Mouse (Mus musculus): ENCODE data around the gene Helz2.

Helz2 gene

DNA sequence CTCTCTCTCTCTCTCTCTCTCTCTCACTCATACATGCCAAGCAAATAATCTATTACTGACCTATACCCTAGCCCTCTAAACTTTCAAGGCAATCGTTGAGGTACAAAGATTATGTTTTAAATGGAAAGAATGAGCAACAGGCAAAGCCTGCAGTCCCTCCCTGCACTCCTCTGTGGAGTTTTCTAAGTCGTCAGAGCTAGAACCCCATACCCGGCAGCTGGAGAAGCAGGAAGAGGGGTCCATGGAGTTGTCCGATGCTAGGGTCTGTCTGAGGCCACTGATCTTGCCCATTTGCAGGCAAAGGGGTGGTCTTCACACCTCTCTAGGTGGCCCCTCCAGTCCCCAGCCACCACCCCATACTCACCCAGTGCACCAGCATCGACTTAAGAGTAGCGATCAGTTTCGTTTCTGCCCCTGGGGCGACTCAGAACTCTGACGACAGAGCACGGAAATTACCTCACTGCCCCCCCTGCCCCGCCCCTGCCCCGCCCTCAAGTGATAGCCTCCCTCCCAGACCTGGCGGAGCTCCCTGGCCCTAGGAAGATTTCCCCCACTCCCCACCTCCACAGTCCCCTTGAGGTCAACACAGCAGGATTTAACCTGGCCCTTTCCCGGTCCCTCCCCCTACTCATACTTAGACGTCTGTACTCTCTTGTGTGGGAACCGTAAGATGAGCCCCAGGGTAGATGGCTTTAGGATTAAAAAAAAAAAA lies at the start of gene Helz2:
Helz2 (minus strand) TSS at position 426 of the 712 bp plus-strand sequence.
- DNase-seq (ENCODE audit: low spot score in 2 of 2) = peak; percentile 53 to 67

DNA sequence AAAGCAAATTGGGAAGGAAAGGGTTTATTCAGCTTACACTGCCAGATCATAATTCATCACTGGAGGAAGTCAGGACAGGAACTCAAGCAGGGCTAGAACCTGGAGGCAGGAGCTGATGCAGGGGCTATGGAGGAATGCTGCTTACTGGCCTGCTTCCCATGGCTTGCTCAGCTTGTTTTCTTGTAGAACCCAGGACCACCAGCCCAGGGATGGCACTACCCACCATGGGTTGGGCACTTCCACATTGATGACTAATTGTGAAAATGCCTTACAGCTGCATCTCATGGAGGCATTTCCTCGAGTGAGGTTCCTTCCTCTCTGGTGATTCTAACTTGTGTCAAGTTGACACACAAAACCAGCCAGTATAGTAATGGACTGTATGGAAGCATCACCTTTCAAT lies 49.1 kb upstream of the Helz2 start:
- no peak for DNase-seq (ENCODE audit: low spot score in 2 of 2)

GRCm38 (mm10) chr2:181288691-181289090 lies 46.9 kb upstream of the Helz2 start:
- no peak for DNase-seq (ENCODE audit: low spot score in 2 of 2)

GRCm38 (mm10) chr2:181287958-181288350 lies 46.1 kb upstream of the Helz2 start, which contains the start of gene Gmeb2:
Gmeb2 (minus strand) TSS chr2:181288035.
- DNase-seq (ENCODE audit: low spot score in 2 of 2) = peak; percentile 84 to 95

DNA sequence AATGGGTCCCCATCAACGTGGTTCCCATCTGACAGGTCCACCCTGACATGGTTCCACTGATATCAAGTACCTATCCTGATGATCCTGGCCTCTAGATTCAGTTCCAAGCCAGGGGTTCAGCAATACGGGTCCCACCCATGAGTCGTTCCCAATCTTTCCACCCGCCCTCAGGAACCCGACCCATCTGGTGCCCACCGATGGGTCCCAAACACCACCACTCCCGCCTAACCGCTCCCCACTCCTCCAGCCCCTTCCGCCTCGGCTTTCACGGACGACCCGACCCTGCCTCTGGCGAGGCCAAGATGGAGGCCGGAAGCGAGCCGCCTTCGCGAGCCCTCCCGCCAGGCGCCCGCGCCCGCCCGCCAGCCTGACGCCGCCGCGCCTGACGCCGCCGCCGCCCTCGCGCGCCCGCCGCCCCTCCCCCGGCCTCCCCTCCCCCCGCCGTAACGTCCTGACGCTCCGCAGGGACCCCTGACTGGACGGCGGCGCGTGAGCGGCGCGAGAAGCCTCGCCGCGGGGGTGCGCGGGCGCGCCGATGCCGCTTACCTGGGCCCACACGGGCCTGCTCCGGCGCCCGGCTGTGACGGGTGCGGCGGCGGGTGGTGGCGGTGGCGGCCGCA lies 45.6 kb upstream of the Helz2 start:
- peak; percentile 85 to 88 for DNase-seq (ENCODE audit: low spot score in 2 of 2)

DNA sequence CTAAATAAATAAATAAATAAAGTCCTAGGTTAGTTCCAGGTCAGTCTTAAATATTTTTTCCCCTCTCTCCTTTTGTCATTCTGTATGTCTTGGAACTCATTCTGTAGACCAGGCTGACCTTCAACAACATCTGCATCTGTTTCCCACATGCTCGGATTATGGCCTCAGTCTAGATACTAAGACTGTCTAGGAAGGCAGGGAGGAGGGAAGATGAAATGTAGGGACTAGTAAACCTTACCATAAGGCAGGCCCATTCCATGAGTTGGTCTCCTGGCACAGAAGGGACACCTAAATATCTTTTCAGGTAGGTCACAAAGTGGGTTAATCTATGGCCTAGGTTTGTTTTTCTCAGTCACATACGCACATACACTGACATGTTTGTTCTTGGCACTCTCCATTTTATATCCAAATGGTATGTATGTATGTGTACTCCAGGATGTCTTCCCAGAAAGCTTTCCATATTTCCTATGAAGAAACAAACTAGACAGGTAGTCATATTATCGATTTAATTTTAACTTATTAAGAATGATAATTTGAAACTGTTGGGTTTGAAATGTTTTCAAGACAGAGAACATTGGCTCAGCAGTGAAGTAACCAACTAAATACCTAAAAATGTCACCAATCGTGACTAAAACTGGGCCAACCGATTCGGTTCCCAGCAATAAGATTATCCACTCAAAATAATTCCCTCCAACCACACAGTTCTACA lies 45.0 kb upstream of the Helz2 start:
- DNase-seq (ENCODE audit: low spot score in 2 of 2) = no peak

GRCm38 (mm10) chr2:181279968-181280367 lies 38.1 kb upstream of the Helz2 start:
- no peak for DNase-seq (ENCODE audit: low spot score in 2 of 2)

DNA sequence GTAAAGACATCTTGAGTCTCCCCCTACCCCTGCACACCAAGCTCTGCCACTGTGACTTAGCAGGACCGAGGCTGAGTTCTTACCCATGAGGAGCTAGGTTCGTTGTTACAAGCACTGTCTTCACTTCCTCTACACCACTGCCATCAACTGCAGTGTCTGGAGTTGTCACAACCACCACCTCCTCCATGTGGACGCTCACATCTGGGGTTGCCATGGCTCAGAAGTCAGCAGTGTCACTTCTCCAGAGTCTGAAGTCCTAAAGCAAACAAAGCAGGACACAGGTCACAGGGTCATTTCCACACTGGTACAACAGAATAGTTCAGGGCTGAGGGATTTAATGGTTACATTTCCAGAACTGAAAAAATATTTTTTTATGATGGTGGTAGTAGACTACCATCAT lies 36.0 kb upstream of the Helz2 start:
- DNase-seq (ENCODE audit: low spot score in 2 of 2) = no peak

DNA sequence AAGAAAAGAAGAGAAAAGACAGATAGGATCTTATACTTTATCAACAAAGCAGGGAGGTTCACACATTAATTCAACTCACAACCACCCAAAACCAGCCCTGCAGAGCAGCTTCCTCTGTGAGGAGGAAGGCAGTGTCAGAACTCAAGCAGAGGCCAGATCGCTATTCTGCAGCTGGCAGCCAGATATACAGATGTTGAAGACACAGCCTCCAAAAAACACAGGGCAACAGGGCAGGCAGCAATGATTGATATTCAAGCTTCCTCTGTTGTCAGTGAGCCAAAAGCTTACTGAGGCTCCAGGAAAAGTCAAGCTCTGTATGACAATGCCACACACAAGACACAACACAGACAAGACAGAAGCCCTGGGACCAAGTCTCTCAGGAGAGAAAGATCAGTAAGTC lies 34.9 kb upstream of the Helz2 start:
- no peak for DNase-seq (ENCODE audit: low spot score in 2 of 2)

- no peak for DNase-seq (ENCODE audit: low spot score in 2 of 2)
Measured at GRCm38 (mm10) chr2:181274639-181275038, 32.8 kb upstream of the Helz2 start.

GRCm38 (mm10) chr2:181273829-181274228 lies 32.0 kb upstream of the Helz2 start:
- no peak for DNase-seq (ENCODE audit: low spot score in 2 of 2)

GRCm38 (mm10) chr2:181272092-181272491 lies 30.3 kb upstream of the Helz2 start:
- DNase-seq (ENCODE audit: low spot score in 2 of 2) = no peak

DNA sequence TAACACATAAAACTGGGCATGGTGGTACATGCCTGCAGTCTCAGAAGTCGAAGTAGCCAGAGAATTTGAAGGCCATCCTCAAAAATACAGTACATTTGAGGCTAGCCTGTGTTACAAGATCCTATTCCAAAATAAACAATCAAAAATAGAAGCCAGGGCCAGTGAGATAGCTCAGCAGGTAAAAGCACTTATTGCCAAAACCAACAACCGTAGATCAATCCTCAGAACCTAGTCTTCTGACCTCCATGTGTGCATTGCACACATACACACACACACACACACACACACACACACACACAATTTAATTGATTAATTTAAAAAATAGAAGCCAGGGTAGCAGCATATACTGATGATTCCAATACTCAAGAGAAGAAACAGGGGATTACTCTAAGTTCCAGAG lies 25.0 kb upstream of the Helz2 start:
- DNase-seq (ENCODE audit: low spot score in 2 of 2) = no peak

GRCm38 (mm10) chr2:181253248-181253647 lies 11.4 kb upstream of the Helz2 start:
- no peak for DNase-seq (ENCODE audit: low spot score in 2 of 2)

DNA sequence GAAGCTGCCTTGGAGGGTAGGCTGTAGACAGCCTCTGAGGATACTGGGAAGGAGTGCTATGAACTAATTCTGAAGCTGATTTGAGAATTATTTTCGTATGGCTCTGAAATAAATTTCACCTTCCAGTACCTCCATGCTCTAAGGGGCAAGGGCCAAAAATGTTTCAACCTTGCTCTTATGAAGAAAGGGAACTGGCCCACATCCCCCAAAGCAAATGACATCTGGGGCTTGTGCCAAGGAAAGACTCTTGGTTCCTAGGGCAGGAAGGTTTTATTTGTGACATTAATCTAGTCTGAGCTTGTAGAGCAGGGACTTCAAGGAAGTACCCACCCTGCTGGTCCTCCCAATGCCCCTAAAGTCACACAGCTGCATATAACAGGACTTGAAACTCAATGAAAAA lies 10.0 kb upstream of the Helz2 start:
- DNase-seq (ENCODE audit: low spot score in 2 of 2) = no peak

DNA sequence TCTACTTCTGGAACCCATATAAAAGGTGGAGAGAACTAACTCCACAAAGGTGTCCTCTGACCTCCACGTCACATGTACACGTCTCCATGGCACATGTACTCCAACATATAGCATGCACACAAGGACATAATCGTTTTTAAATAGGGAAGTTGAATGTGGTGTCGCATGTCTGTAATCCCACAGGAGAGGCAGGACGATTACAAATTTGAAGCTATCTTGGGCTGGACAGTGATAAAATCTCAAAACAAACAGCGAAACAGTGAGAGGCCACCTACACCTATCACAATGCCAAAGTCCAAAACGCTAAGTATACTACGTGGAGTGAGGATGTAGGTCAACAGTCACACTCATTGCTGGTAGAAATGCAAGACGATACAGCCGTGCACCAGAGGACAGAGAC lies 7.4 kb upstream of the Helz2 start:
- no peak for DNase-seq (ENCODE audit: low spot score in 2 of 2)

- DNase-seq (ENCODE audit: low spot score in 2 of 2) = no peak
Measured at GRCm38 (mm10) chr2:181245031-181245430, 3.2 kb upstream of the Helz2 start.

- DNase-seq (ENCODE audit: low spot score in 2 of 2) = no peak
Measured at GRCm38 (mm10) chr2:181243706-181244394, 2.0 kb upstream of the Helz2 start.

GRCm38 (mm10) chr2:181242314-181242665 lies 463 bp upstream of the Helz2 start:
- DNase-seq (ENCODE audit: low spot score in 2 of 2) = no peak

GRCm38 (mm10) chr2:181240806-181241440 lies 904 bp downstream of the Helz2 start:
- no peak for DNase-seq (ENCODE audit: low spot score in 2 of 2)

- no peak for DNase-seq (ENCODE audit: low spot score in 2 of 2)
Measured at GRCm38 (mm10) chr2:181239261-181239660, 2.6 kb downstream of the Helz2 start.

DNA sequence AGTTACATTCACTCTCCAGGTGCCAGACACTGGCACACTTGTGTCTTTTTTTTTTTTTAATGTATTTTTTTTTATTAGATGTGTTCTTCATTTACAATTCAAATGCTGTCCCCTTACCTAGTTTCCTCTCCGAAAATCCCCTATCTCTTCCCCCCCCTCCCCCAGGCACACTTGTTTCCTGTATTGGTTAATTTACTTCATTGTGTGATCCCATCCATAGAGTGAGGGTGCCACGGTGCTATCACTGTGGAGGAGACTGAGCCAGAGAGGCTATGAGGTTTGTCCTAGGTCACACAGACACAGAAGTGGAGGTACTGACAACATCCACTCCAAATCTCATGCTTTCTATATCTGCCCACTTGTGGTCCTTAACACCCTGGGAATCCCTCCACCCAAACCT lies 3.0 kb downstream of the Helz2 start:
- DNase-seq (ENCODE audit: low spot score in 2 of 2) = no peak

All from spleen, postnatal 10 days (tissue).